Mouse (Mus musculus) spleen, postnatal 10 days (tissue): ENCODE results near the gene Smc4.
"Not testable (repeated sequence)": the region's sequence is repeated elsewhere in the genome, so short reads cannot be mapped to it uniquely, and the experiment has no call there.

Experiments
- DNase-seq, 2 experiments: peaks; one replicate each; pipeline ENCODE4 v3.0.0; 2021 to 2022; ENCODE audit warnings: low spot score in 2 of 2

Smc4 gene

DNA sequence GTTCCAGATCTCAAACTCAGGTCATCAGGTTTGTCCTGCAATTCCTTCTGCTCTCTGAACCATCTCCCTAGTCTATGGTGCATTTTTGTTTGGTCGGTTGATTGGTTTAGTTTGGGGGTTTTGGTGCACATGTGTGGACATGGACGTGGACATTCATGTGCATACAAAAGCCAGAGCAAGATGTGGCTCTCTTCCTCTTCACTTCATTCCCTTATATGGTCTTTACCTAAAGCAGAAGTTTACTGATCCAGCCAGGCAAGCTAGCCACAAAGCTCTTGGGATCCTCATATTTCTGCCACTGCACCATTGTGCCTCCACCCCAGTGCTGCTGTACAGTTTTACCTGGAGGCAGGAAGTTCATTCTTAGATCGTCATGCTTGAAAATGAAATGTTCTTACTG, 12.6 kb downstream of the Smc4 start:
- DNase-seq, result peak in 1 of 2 experiments; percentile 30

DNA sequence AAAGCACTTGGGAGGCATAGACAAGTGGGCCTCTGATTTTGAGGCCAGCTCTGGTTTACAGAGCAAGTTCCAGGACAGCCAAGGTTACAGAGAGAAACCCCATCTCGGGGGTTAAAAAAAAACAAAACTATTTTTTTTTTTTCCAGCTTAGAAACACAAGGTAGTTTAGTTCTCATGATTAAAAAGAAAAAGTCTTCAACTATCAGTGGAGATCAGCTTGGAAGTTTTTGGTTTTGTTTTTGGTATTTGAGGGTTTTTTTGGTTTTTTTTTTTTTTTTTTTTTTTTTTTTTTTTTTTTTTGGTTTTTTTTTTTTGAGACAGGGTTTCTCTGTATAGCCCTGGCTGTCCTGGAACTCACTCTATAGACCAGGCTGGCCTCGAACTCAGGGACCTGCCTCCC, 14.1 kb downstream of the Smc4 start:
- DNase-seq, result not testable (repeated sequence)

DNA sequence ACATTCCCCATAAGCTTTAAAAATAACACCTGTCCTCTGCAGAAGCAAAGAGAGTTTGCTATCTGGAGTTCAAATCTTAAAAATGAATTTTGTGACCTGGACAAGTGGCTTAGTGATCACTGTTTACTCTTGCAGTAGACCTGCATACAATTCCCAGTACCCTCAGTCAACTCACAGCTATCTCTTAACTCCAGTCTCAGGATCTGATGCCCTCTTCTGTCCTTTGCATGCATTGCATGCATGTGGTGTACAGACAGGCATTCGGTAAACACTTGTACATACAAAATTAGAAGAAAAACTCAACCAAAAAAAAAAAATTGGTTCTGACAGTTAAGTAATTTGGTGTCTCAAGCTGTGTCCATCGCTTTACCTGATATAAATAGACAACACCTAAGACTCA, 15.7 kb downstream of the Smc4 start:
- peak in 1 of 2 experiments; percentile 47 for DNase-seq

DNA sequence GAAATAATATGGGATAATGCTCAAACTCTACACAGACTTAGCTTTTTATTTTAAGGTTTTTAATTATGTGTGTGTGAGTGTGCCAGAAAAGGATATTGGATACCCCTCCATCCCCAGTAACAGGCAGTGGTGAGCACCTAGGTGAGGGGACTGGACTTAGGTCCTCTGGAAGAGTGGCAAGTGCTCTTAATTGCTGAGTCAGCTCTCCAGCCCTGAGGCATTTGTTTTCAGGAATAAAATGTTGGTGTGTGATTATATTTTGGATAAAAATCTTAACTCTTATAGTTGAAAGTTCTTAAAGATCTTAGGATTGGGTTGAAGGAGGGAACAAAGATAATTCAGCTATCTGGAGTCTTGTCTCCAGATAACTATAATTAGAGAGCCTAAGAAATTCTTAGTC, 16.2 kb downstream of the Smc4 start:
- no peak for DNase-seq

DNA sequence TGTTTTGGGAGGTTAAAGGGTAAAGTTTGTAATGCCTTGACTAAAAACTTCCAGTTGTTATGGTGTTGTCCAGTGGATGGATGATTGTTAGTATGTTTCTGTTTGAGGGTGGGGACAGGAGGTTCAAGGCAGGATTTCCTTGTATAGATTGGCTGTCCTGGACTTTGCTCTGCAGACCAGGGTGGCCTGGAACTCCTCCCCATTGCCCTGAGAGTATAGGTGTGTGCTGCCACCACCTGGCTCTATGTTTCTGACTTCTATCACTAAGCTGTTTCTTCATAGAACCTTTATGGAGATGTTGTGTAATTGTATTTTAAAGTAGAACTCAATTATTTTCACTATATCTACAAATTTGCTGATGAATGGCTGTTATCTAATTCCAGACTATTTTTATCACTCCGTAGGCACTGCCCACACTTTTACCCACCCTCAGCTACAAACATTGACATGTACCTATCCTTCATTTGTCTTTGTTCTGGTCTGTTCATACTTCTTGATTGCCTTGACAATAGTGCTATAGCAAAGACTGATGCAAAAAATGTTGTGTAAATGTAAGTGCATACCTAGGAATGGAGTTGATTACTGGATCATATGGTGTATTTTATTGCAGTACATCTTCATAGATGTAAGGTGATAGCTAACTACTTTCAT, 21.7 kb downstream of the Smc4 start:
- DNase-seq, result no peak

DNA sequence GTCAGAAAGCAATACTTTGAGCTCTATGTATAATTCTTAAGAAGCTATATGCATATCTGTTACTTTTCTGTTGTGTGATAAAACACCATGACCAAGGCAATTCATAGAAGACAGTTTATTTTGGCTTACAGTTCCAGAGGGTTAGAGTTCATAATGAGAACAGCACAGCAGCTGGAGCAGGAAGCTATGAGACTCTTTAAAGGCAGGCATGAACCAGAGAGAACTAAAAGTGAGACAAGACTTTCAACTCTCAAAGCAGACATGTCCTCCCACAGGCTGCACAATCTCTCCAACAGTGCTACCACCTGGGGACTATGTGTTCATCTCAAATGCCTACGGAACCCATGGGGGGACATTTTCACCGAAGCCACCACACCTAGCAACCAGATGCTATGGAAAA, 35.6 kb downstream of the Smc4 start:
- no peak for DNase-seq

DNA sequence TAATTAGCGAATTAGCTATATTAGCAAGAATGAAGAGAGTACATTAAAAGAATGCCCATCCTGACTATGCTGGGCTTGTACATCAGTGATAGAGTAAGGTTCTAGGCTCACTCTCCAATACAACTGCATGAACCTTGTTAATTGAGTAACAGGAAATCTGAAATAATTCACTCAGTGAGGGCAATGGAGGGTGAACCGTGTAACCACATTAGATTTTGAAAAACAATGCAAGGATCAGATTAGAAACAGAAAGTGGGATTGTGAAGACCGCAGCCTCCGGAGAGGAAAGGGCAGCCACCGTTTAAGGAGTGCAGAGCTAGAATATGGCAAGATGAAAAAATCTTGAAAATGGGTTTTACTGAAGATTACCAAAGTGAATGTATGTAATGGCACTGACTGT, 36.8 kb downstream of the Smc4 start:
- DNase-seq, result peak in 1 of 2 experiments; percentile 16

DNA sequence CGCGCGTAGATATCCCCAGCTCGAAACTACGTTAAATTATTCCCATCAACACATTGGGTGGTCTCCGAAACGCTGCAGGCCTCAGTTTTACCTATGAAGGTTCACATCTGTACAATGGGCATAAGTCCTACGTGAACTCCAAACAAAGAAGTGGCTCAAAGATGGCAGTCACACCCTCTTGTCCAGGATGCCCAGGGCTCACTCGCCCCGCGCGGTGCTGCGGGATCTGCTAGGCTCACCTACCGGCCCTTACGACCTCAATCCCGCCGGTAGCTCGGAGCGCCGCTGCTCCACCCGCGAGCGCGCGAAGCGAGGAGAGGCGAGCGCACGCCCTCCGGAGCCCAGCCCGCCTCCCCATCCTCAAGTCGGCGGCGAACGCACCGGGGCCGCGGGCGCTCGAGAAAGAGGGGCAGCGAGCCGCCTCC, 39.6 kb downstream of the Smc4 start:
- no peak for DNase-seq

DNA sequence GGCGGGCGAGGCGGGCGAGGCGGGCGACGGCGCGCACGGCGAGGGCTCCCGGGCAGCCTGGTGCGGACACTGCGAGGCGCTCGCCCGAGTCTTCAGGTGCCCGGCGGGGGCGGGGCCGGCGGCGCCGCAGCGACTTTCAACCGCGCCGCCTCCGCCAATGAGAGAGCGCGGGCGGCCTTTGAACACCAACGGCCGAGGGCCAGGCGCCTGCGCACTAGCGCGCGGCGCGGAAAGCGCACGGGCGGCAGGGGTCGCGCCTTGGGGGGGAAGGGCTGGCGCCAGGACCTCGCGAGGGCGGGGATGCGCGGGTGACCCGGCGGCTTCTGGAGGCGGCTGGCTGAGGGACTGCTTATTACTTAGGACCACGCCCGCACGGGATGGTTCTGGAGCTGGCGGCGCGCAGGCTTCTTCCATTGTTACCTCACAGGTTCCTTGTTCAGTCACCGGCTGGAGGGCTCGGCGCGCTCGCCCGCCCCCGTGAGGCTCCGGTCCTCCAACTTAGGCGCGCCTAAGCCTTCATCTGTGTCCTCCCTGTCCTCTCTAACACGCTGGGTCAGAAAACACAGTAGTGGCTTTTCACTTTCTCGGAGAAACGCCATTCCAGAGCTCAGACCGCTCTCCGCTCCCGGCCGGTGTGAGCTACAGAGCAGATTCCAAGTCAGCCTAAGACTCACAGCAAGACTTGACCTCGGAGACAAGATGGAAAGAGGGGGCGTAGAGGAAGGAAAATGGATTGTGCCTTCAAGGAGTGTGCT, 40.3 kb downstream of the Smc4 start, which contains the start of gene Trim59:
TSS of gene Trim59 (minus strand) at position 111 of the 755 bp plus-strand sequence.
- peak; percentile 92 to 95 for DNase-seq

DNA sequence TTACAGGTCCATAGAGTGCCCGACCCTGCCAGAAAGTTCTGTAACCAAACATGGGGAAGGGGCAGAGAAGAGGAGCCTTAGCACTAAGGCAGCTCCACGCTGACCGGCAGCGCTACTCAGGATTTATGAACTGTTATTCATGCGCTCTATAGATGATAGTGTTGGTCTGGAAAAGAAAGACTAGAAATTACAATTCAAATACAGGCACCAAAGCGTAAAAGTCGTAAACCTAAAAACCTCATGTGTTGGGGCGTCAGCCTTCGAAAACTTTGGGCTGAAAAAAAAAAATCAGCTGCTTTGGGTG, 40.8 kb downstream of the Smc4 start:
- no peak for DNase-seq

DNA sequence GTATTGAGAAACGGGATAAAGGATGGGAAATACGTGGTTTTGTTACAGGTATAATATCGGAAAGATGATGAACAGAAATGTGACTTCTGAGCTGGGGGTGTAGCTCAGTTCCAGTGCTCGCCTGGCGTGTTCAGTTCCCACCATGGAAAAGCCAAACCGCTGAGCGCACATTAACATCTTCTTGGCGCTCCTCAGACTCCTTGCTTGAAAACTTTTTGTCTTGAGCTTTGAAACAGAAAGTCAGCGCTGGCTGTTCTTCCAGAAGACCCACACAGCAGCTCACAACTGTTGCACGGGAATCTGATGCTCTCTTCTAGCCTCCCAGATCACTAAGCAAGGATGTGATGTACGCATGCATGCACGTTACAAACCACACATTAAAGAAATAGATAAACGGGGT, 41.2 kb downstream of the Smc4 start:
- peak in 1 of 2 experiments; percentile 34 for DNase-seq

DNA sequence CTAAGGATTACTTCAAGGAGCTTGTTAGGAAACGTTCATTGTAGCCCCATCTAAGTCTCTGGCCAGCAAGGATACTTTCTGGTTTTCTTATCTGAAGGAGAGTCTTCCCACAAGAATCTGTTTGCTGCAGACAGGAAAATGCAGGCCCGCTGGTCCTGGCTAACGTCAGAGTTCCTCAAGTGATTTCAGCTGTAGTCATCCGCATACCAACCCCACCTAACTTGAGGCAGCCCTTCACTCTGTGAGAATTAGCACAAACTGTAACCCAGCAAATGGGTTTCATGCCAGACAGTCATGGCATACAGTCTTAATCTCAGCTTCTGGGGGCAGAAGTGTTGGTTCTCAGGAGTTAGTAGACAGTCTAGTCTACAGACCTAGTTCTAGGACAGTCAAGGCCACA, 42.0 kb downstream of the Smc4 start:
- peak in 1 of 2 experiments; percentile 25 for DNase-seq

DNA sequence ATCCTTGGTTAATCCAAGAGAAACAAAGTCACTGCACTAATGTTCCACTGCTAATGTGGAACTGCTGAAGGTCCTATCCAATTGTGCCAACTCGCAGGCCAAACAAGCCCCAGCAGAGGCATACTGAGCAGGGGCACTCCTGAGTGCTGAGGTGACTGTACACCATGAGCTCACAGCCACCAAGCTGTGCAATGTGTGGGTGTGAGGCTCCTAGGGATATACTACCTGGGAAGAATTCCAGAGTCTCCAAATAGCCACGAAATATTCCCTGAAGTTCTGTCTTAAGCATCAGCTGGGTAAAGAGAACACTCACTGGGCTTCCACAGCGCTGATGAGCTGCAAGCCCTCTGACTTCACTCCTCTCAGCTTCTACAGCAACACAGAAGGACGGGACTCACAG, 43.1 kb downstream of the Smc4 start:
- no peak for DNase-seq

DNA sequence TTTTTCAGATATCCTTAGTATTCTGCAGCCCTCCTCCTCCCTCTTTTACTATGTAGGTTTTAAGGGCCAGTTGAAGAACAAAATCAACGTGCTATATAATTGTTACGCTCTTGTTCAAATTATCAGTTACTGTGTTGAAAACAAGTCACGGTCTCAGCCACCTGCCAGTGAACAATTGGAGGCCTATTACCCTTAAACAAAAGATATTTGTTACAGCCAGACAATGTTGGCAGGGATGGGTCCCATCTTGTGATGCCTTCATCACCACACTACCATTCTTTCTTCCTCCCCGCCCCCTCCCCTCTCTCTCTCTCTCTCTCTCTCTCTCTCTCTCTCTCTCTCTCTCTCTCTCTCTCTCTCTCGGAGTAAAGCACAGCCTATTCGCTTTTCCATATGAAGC, 44.5 kb downstream of the Smc4 start:
- DNase-seq, result no peak

DNA sequence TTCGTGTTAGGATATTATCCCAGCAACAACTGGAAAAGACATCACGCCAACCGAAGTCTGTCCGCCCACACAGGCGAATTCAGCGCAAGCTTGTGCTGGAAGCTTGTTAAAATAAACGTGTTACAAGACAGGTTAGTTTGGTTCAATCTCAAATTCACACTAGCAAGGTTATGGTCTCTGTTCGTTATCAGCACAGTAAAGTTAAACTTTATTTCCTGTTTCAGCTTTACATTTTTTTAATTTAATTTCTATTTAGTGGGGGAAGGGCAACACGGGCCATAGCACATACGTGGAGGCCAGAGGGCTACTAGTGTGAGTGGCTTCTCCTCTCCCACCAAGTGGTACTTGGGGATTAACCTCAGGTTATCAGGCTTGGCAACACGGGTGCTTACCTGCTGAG, 47.4 kb downstream of the Smc4 start:
- DNase-seq, result no peak

DNA sequence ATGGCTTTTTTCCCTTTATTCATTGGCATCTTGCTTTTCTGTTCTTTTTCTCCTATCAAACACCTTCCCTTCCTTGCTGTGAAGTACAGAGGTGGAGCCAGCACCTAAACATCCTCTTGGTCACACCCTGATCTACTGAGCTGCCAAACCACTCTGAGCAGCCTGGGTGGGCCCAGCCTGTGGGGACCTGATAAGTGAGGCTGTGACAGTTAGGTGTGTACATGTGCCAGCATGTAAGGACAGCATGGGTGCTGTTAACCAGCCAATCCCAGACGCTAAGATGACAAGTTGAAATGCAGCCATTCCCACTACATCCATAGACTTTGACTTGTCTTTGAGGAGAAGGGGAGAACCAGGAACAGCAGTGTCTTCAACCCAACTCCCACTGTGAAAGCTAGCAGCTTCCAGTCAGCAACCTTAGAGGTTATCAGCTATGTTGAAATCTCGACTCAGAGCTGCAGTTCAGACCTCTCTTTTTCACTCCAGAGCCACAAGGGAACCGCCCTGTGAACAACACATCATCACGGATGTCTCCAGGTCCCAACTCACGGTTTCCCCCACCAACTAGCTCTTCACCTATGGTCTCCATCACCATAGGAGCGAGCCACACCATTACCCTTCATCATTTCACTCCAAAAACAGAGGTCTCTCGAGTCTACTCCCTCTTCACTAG, 50.4 kb downstream of the Smc4 start:
- peak; percentile 68 to 88 for DNase-seq

DNA sequence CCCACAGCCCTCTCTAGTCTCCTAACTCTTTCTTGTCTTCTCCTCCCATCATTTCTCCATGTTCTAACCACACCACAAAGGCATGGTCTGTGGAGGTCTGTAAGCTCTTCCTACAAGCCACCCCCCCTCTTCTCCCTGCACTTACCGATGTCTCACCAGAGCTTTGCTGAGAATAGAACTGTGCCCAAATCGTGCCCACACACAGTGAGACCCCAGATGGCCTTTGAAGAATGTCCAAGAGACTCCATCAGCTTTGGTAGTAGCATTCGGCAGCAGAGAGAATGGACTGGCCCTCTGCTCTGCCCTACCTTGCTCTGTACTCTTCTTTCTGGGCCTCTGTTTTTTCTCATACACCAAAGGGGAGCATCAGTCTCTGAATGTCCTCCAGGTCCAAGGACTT, 51.3 kb downstream of the Smc4 start:
- DNase-seq, result peak in 1 of 2 experiments; percentile 23

DNA sequence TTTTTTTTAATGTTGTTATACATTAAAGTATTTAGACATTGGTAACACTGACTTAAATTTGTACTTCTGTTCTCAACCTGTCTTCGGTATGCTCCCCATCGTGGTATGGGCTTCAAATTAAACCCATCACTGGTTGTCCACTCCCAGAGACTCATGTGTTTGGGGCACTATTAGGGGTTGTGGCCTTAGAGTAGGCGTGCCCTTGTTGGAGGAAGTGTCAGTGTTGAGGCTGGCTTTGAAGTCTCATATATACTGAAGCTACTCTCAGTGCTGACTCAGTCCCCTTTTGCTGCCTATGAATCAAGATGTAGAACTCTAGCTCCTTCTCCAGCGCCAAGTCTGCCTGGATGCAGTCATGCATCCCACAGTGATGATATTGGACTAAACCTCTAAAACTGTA, 56.1 kb downstream of the Smc4 start:
- DNase-seq, result no peak

DNA sequence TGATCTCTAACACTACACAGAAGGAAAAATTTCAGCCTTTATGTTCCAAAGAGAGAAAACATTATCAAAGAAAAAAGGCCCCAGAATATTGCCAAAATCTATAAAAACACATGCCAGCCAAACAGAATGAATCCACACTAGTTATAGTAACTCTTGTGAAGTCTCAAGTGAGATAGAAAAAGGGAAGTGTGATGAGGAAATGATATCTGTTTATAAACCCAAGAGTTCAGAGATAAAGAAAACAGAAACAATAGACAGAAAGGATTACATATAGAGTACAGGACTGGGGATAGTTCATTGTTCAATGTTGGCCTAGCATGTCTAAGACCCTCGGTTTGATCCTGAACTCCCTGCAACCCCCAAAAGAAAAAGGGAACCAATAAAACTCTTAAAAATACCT, 58.2 kb downstream of the Smc4 start:
- DNase-seq, result no peak

DNA sequence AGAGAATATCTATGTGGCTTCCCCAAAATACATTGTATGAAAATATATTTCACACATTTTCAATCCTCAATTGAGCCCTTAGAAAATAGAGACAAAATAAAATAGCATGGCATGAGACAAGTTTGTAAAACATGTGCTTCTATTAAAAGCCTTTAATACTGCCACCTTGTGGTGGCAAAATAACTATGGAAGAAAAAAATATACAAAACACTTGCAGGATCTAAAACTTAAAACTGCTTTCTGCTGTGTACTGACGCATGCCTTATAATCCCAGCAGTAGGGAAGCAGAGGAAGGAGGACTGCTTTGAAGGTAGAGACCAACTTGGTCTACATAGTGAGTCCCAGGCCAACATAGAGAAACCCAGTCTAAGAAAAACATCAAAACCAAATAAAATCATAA, 59.5 kb downstream of the Smc4 start:
- no peak for DNase-seq
